Mouse (Mus musculus) kidney, adult 2 months (tissue): ENCODE data around the gene Cadps.

Experiments used
- CTCF ChIP-seq: fragments of 200-500 bp; conservative IDR thresholded peaks from 2 replicates; pipeline ENCODE4 v1.5.1; 2011; ENCODE audit warnings: low read depth, mild to moderate bottlenecking, control low read depth, low read length, moderate library complexity, mixed read lengths; ENCODE audit not compliant: insufficient read depth, insufficient read length
- POLR2A ChIP-seq: fragments of 200-500 bp; IDR thresholded peaks from one replicate; pipeline ENCODE4 v1.6.1; 2011; ENCODE audit warnings: low read depth, low read length, control low read depth

DNA sequence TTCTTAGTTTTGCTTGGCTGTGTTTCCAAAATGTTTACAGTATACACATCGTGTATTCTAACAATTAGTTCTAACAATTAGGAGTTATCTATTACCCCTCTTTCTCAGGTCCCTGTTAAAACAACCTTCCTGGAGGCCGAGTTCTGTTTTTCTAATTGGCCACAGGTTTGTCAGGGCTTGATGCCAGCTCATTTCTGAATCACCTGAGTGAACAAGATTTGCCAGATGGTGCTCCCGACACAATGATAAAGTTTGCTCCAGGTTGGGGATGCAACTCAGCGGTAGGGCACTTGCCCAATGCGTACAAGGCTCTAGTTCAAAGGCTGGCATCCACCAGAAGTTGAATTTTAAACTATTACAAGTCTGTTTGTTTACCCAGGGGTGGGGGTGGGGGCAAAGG is 417.7 kb downstream of the Cadps start:
- TF ChIP-seq POLR2A (no peak), CTCF (no peak)
